Mouse (Mus musculus): ENCODE data around the gene Parp11. TPM values are rescaled to one million over a fixed set of nuclear protein-coding genes. Genes with fewer than 3 reads are reported as not detected.
A peak's percentile ranks its signal among the peaks of the same experiment; 100 is the strongest.

Parp11 gene
- total RNA-seq, 1 experiment from 2014 or later = 31.2 TPM

DNA sequence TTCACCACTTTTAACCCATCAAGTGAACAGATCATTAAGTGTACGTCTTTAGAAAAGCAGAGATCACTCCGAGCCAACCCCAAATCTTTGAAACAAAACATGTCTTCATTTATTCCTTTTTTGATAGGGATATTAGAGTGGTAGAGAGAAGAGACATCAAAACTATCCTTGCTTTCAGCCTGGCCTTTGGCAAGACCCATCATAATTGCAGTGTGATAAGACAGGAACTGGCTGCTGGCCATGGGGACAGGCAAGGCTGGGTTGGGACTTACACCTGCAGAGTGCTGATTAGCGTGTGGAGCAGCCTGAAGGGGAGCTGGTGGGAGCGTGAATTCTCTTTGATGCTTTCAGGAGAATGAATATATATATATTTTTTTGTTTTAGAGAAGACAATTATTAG lies 2.2 kb upstream of the Parp11 start:
- ATAC-seq (replicated peaks; ENCODE audit: insufficient number of reproducible peaks, low FRiP score, low TSS enrichment, poor library complexity, severe bottlenecking) = no peak

- ATAC-seq (replicated peaks; ENCODE audit: insufficient number of reproducible peaks, low FRiP score, low TSS enrichment, poor library complexity, severe bottlenecking) = peak; percentile 57
Observed at GRCm38 (mm10) chr6:127447686-127448460, 1.2 kb downstream of the Parp11 start.

DNA sequence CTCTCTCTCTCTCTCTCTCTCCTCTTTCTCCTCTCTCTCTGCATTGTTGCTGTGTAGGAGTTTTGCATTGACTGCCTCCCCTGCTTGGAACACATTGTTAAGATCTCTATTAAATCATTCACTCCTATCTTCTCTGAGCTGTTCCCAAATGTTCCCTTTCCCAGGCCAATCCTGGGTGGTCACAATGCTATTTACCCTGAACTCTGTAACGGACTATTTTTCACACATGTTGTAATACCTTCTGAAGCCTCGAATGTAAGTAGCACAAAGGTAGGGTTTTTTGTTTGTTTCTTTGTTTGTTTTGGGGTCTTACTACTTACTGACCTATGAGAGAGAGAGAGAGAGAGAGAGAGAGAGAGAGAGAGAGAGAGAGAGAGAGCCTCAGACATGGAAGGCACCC lies 2.2 kb downstream of the Parp11 start:
- no peak for ATAC-seq (replicated peaks; ENCODE audit: insufficient number of reproducible peaks, low FRiP score, low TSS enrichment, poor library complexity, severe bottlenecking)

DNA sequence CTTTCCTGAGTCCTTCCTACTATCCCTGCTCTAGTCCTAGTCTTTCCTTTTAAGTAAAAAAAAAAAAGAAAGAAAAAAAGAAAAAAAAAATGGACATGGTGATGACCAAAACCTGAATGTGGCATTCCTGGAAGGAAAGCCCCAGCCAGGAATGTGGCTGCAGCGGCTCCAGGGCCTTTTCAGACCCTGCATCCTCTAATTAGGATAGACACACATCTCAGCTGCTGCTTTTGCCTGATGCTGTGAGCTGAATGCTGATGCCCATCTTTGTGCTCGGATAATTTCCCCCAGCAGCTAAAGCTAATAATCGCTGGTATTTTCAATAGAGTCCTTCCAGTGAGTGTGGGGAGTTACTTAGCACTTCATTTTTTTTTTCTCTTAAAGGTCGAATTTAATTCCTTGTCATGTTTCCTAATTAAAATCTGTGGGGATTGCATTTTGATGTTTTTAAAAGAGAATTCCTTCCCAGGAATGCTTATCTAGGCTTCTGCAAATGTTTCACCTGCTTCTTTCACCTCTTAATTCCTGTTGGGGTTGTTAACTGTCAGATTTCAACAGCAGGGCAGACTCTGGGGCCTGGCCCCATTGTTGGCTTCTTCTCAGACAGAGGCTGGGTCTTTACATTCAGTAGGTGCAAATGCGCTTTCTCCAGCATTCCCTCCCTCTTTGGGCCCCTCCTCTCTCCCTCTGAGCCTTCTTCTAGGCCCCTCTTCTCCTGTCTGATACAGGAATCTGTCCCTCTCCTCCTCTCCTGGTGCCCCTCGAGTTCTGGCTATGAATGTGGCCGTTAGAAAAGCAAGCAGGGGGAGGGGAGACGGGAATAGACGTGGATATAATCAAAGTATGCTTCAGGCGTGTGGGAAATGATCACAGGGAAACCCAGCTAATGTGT lies 3.1 kb downstream of the Parp11 start:
- no peak for ATAC-seq (replicated peaks; ENCODE audit: insufficient number of reproducible peaks, low FRiP score, low TSS enrichment, poor library complexity, severe bottlenecking)

DNA sequence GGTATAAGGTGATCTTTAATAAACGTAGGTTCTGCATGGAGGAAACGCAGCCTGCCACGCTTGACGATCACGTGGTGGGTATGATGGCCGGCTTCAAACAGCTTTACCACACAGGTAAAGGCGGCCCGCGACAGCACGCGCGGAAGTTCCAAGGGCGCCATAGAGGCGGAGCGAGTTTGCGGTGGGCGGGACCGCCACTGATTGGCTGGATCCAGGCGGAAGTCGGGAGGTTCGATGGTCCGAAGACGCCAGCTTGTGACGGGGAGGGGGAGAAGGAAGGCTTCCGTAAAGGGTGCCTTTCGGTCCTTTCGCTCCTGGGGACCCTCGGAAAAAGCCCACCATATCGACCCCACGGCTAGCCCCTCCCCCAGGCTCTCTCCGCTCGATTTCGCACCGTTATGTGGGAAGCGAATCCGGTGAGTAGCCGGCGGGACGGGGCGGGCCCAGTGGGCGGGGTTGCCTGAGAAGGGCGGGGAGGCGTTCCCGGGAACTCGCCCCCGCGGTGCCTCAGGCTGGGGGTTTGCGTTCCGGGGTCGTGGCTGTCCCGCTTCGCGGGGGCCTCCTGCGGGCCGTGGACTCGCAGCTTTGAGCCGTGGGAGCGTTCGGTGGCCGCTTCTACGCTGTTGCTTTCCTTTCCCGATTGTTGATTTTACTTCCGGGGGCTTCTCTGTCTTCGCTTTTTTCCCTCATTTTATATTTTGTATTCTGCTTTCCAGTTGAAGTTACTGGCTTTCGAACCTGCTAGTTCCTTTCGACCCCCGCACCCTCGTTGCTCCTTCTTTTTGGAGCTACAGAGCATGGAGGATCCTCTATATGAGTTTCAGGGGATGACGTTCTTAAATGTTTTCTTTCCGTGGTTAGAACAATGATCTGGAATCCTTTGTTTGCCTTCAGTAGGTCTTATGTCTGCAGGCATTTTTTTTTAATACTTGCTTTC lies 7.0 kb downstream of the Parp11 start:
- ATAC-seq (replicated peaks; ENCODE audit: insufficient number of reproducible peaks, low FRiP score, low TSS enrichment, poor library complexity, severe bottlenecking) = peak; percentile 96

GRCm38 (mm10) chr6:127454344-127454707 lies 7.7 kb downstream of the Parp11 start:
- no peak for ATAC-seq (replicated peaks; ENCODE audit: insufficient number of reproducible peaks, low FRiP score, low TSS enrichment, poor library complexity, severe bottlenecking)

- no peak for ATAC-seq (replicated peaks; ENCODE audit: insufficient number of reproducible peaks, low FRiP score, low TSS enrichment, poor library complexity, severe bottlenecking)
Observed at GRCm38 (mm10) chr6:127454809-127455208, 8.2 kb downstream of the Parp11 start.

- ATAC-seq (replicated peaks; ENCODE audit: insufficient number of reproducible peaks, low FRiP score, low TSS enrichment, poor library complexity, severe bottlenecking) = no peak
Observed at GRCm38 (mm10) chr6:127455440-127455839, 8.8 kb downstream of the Parp11 start.

DNA sequence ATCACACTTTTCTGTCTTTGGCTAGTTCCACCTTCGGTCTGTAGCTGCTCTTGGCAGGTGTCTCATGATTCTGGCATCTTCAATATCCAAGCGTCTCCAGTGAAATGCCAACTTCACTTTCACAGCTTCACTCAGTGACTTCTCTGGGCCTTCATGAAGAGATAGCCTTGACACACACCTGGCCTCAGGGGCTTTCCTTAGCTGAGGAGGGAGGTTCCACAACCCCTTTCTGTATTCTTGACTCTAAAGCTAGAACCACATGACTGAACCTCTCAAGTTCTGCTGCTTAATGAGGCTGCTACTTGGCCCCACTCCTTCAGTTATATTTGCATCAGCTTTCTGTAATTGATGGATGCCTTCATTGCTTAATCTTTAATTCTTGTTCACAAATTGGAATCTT lies 10.1 kb downstream of the Parp11 start:
- ATAC-seq (replicated peaks; ENCODE audit: insufficient number of reproducible peaks, low FRiP score, low TSS enrichment, poor library complexity, severe bottlenecking) = no peak

GRCm38 (mm10) chr6:127459776-127460175 lies 13.1 kb downstream of the Parp11 start:
- ATAC-seq (replicated peaks; ENCODE audit: insufficient number of reproducible peaks, low FRiP score, low TSS enrichment, poor library complexity, severe bottlenecking) = no peak

DNA sequence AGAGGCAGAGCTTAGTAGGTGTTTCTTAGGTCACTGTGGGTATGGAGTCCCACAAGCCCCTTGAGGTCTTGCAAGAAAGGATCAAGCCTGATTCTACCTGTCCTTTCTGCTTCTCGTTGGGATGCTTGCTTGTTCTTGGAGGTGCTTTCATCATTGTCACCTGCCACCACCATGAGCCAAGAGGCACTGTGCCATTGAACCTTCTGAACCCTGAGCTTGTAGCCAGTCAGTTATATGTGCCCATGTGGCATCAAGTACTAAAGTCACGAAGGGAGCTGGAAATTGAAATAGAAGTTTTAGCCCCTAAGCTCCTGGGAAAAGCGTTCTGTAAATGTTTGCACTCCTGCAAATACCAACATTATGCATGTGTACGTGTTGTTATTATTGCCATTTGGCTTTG lies 14.9 kb downstream of the Parp11 start:
- ATAC-seq (replicated peaks; ENCODE audit: insufficient number of reproducible peaks, low FRiP score, low TSS enrichment, poor library complexity, severe bottlenecking) = no peak

DNA sequence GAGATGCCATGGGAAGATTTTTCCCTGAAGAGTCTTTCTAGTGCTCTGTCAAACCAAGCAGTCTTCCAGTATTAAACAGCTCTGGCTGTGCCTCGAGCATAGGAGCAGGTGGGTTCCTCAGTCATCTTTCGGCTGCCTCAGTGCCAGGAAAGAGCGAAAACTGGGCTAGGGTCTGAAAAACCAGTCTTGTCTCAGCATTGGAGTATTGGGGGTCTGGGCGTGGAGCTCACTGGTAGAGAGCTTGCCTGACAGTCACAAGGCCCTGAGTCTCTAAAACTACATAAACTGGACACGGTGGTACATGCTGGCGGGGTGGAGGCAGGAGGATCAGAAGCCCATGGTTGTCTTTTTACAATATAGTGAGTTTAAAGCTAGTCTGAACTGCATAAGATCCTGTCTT lies 15.6 kb downstream of the Parp11 start:
- no peak for ATAC-seq (replicated peaks; ENCODE audit: insufficient number of reproducible peaks, low FRiP score, low TSS enrichment, poor library complexity, severe bottlenecking)

GRCm38 (mm10) chr6:127463273-127464001 lies 16.8 kb downstream of the Parp11 start:
- no peak for ATAC-seq (replicated peaks; ENCODE audit: insufficient number of reproducible peaks, low FRiP score, low TSS enrichment, poor library complexity, severe bottlenecking)

- ATAC-seq (replicated peaks; ENCODE audit: insufficient number of reproducible peaks, low FRiP score, low TSS enrichment, poor library complexity, severe bottlenecking) = no peak
Observed at GRCm38 (mm10) chr6:127464523-127464922, 17.9 kb downstream of the Parp11 start.

- no peak for ATAC-seq (replicated peaks; ENCODE audit: insufficient number of reproducible peaks, low FRiP score, low TSS enrichment, poor library complexity, severe bottlenecking)
Observed at GRCm38 (mm10) chr6:127466749-127467310, 20.2 kb downstream of the Parp11 start.

- ATAC-seq (replicated peaks; ENCODE audit: insufficient number of reproducible peaks, low FRiP score, low TSS enrichment, poor library complexity, severe bottlenecking) = peak; percentile 86
Observed at GRCm38 (mm10) chr6:127472078-127472477, 25.4 kb downstream of the Parp11 start.

DNA sequence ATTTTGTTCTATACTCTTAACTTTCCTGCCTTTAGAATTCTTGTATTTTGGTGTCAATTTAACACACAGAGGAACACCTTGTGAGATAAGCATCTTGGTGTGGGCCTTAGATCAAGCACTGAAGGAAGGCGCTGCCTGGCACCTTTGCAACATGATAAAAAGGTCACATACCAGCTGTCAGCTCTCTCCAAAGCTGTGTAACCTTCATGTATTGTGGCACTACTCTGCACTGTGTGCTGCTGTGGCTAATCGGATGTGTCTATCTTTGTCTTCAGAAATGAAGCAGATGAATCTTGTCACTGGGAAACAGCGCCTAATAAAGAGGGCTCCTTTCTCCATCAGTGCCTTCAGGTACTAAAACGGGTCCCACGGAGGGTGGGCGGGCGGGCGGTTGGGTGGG lies 27.3 kb downstream of the Parp11 start:
- no peak for ATAC-seq (replicated peaks; ENCODE audit: insufficient number of reproducible peaks, low FRiP score, low TSS enrichment, poor library complexity, severe bottlenecking)

- no peak for ATAC-seq (replicated peaks; ENCODE audit: insufficient number of reproducible peaks, low FRiP score, low TSS enrichment, poor library complexity, severe bottlenecking)
Observed at GRCm38 (mm10) chr6:127475231-127475630, 28.6 kb downstream of the Parp11 start.
